Mouse (Mus musculus) retina, embryonic 14.5 days (tissue): ENCODE measurements at regions not wholly inside any gene's neighbourhood (a gene's known extent, or its start where the extent isn't known, plus 50 kb on each side); places are given as distances from the start of the nearest gene placed in this dataset.
A peak's percentile ranks its signal among the peaks of the same experiment; 100 is the strongest.

Experiments used
- DNase-seq: peaks from one replicate; pipeline ENCODE4 v3.0.0-alpha.2; 2015; ENCODE audit warnings: low spot score

DNA sequence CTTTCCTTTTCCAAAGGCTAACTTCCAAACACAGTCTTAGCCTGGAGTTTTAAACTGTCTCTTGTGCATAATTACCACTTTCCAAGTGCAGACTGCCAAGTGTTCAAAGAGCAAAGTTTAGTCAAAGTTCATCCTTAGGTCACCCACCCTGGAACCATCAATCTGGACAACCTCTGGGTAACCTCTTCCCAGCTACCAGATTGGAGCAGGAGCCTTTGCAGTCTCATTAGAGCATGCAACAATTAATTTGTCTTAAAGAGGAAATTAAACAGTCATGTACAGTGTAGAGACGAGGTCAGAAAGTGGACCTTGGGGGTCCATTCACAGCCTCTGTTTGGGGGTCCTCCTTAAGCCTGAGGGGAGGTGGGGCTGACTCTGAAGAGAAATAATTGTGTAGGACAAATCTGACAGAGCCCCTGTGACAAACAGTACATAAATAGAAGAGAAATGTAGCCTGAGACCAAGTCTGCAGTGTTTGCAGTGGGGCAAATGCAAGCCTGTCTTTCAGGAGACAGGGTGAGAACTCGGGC is 292.9 kb downstream of the Tmem161b start:
- peak; percentile 57 for DNase-seq
